Mouse (Mus musculus): ENCODE data around the gene 1500009L16Rik. TPM values are rescaled to one million over a fixed set of nuclear protein-coding genes. Genes with fewer than 3 reads are reported as not detected.
A peak's percentile ranks its signal among the peaks of the same experiment; 100 is the strongest.

1500009L16Rik gene
- total and polyA plus RNA-seq, 2 experiments: not detected

DNA sequence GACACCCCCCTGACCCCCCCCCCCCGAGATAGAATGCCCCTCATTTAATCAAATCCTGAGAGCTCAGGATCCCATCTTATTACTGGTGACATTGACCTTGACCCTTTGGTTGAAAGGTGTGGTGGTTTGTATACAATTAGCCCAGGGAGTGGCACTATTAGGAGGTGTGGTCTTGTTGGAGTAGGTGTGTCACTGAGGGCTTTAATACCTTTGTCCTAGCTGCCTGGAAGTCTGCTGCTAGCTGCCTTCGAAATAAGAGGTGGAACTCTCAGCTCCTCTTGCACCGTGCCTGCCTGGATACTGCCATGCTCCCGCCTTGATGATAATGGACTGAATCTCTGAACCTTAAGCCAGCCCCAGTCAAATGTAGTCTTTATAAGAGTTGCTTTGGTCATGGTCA, 41.2 kb downstream of the 1500009L16Rik start:
- Histone ChIP-seq H3K4me1 (ENCODE audit: control insufficient read depth, insufficient read depth, low read length) (no peaks in the 10 kb centered on the region), H3K4me3 (ENCODE audit: insufficient read depth, low read depth, low read length) (no peak overlapping the region), H3K36me3 (ENCODE audit: control insufficient read depth, insufficient read depth, low read length) (no peaks in the 10 kb centered on the region), H3K9ac (ENCODE audit: low read depth, low read length) (no peak overlapping the region), H3K79me2 (ENCODE audit: control insufficient read depth, insufficient read depth, low read length) (no peaks in the 10 kb centered on the region), H3K27ac (replicated peaks; ENCODE audit: insufficient read depth, low read depth, low read length) (no peak overlapping the region), H3K27me3 (ENCODE audit: control insufficient read depth, insufficient read depth, low read length) (no peaks in the 10 kb centered on the region)
- 79% methylated on average over 4 of the region's 4 CpGs for WGBS
- TF ChIP-seq CTCF (IDR thresholded peaks at IDR 0.05; ENCODE audit: low read depth, low read length) (no peak), POLR2A (IDR thresholded peaks at IDR 0.05; ENCODE audit: extremely low read depth, insufficient read depth, low read length) (no peak)
- no peak for DNase-seq (ENCODE audit: extremely low read depth, low read depth, low spot score)

DNA sequence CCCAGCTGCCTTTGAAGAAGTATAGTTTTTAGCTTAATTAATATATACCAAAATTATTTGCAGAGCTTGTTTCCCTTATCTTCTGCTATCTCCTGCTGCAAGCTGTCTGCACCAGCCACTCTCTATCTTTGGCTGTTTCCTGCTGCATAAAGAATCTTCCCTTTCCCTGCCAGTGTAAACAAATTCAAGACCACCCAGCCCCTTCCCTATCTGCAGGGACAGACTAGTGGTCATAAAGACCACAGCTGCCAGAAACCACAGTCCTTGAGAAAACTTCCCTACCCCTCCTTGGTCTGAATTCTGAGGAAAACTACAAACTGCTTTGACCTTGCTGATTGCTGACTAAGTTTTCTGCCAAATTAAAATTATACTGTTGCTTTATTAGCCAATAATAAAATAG, 44.2 kb downstream of the 1500009L16Rik start:
- no peak overlapping the region for H3K27ac ChIP-seq (replicated peaks; ENCODE audit: insufficient read depth, low read depth, low read length)
- H3K27me3 ChIP-seq (ENCODE audit: control insufficient read depth, insufficient read depth, low read length): no peaks in the 10 kb centered on the region
- no peaks in the 10 kb centered on the region for H3K79me2 ChIP-seq (ENCODE audit: control insufficient read depth, insufficient read depth, low read length)
- no peaks in the 10 kb centered on the region for H3K36me3 ChIP-seq (ENCODE audit: control insufficient read depth, insufficient read depth, low read length)
- H3K4me1 ChIP-seq (ENCODE audit: control insufficient read depth, insufficient read depth, low read length): no peaks in the 10 kb centered on the region
- H3K9ac ChIP-seq (ENCODE audit: low read depth, low read length): no peak overlapping the region
- no peak for TF ChIP-seq POLR2A (IDR thresholded peaks at IDR 0.05; ENCODE audit: extremely low read depth, insufficient read depth, low read length)
- no peak for DNase-seq (ENCODE audit: extremely low read depth, low read depth, low spot score)
- H3K4me3 ChIP-seq (ENCODE audit: insufficient read depth, low read depth, low read length): no peak overlapping the region

DNA sequence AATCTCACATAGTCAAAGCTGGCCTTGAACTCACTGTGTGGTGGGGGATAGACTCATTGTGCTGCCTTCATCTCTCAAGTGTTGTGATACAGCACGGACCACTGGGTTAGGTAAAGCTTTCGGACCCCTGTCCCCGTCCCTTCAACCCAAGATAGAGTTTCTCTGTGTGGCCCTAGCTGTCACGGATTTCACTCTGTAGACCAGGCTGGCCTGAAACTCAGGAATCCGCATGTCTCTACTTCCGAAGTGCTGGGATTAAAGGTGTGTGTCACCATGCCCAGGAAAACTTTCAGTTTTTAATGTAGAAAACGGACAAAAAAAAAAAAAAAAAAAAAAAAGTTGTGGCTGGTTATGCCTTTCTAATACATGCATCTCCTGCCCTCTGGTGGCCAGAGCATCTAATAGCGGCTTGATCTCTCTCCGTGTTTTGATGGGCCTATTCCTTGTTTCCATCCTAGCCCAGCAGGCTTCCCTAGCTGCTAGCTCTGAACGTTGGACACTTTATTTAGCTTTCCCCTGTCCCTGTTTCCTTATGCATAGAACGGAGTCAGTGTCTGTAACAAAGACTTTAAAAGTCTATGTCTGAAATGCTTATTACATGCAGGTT, 53.7 kb downstream of the 1500009L16Rik start:
- H3K36me3 ChIP-seq (ENCODE audit: control insufficient read depth, insufficient read depth, low read length): no peaks in the 10 kb centered on the region
- H3K4me1 ChIP-seq (ENCODE audit: control insufficient read depth, insufficient read depth, low read length): no peaks in the 10 kb centered on the region
- no peaks in the 10 kb centered on the region for H3K27me3 ChIP-seq (ENCODE audit: control insufficient read depth, insufficient read depth, low read length)
- peak; percentile 16 for DNase-seq (ENCODE audit: extremely low read depth, low read depth, low spot score)
- TF ChIP-seq POLR2A (IDR thresholded peaks at IDR 0.05; ENCODE audit: extremely low read depth, insufficient read depth, low read length) (no peak), CTCF (IDR thresholded peaks at IDR 0.05; ENCODE audit: low read depth, low read length) (peak; percentile 50; the same call in 1 of the 2 replicates)
- no peak overlapping the region for H3K27ac ChIP-seq (replicated peaks; ENCODE audit: insufficient read depth, low read depth, low read length)
- WGBS: 43% methylated on average over 11 of the region's 11 CpGs
- no peaks in the 10 kb centered on the region for H3K79me2 ChIP-seq (ENCODE audit: control insufficient read depth, insufficient read depth, low read length)
- no peak overlapping the region for H3K4me3 ChIP-seq (ENCODE audit: insufficient read depth, low read depth, low read length)
- H3K9ac ChIP-seq (ENCODE audit: low read depth, low read length): no peak overlapping the region

DNA sequence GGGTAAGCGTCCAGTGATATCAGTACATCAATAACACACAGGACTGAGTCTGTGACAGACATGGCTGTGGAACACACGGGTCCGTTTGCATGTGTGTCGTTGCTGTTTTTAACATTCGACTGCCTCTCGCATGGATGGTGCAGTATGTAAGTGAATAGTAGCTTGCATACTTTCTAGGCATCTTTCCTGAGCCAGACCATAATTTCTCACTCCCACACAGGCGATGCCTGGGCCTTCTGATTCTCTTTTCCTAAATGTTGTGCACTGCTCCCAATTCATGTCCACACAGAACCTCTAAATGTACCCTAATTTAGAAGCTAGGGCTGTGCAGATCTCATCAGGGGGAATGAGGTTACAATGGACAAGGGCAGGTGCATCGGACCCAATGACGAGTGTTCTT, 54.6 kb downstream of the 1500009L16Rik start:
- TF ChIP-seq POLR2A (IDR thresholded peaks at IDR 0.05; ENCODE audit: extremely low read depth, insufficient read depth, low read length): no peak
- no peak for TF ChIP-seq CTCF (IDR thresholded peaks at IDR 0.05; ENCODE audit: low read depth, low read length)

DNA sequence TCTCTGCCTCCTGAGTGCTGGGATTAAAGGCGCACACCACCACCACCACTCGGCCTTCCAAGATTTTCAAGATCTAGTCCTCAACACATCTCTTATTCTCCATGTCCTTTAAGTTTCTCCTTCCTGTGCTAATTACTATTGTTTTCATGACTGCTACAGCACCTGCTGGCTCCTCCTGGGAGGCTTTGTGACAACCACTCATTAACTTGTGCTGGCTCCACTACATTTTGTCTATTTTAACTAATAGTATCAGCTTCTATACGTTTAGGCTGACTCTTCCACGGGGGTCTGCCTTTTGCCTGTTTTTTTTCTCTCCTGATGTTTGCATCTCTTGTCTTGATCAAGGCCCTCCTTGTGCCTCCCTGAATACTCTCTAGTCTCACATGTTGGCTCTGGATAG, 59.2 kb downstream of the 1500009L16Rik start:
- Histone ChIP-seq H3K27ac (replicated peaks; ENCODE audit: insufficient read depth, low read depth, low read length) (no peak overlapping the region), H3K36me3 (ENCODE audit: control insufficient read depth, insufficient read depth, low read length) (no peaks in the 10 kb centered on the region), H3K4me3 (ENCODE audit: insufficient read depth, low read depth, low read length) (no peak overlapping the region), H3K4me1 (ENCODE audit: control insufficient read depth, insufficient read depth, low read length) (no peaks in the 10 kb centered on the region), H3K79me2 (ENCODE audit: control insufficient read depth, insufficient read depth, low read length) (no peaks in the 10 kb centered on the region), H3K27me3 (ENCODE audit: control insufficient read depth, insufficient read depth, low read length) (no peaks in the 10 kb centered on the region), H3K9ac (ENCODE audit: low read depth, low read length) (no peak overlapping the region)
- 85% methylated on average over 4 of the region's 4 CpGs for WGBS
- no peak for DNase-seq (ENCODE audit: extremely low read depth, low read depth, low spot score)
- TF ChIP-seq POLR2A (IDR thresholded peaks at IDR 0.05; ENCODE audit: extremely low read depth, insufficient read depth, low read length) (no peak), CTCF (IDR thresholded peaks at IDR 0.05; ENCODE audit: low read depth, low read length) (no peak)

More for the DNA sequence above, 54.6 kb downstream of the 1500009L16Rik start:
- no peaks in the 10 kb centered on the region for H3K36me3 ChIP-seq (ENCODE audit: control insufficient read depth, insufficient read depth, low read length)
- H3K79me2 ChIP-seq (ENCODE audit: control insufficient read depth, insufficient read depth, low read length): no peaks in the 10 kb centered on the region
- no peaks in the 10 kb centered on the region for H3K4me1 ChIP-seq (ENCODE audit: control insufficient read depth, insufficient read depth, low read length)
- H3K4me3 ChIP-seq (ENCODE audit: insufficient read depth, low read depth, low read length): no peak overlapping the region
- no peak for DNase-seq (ENCODE audit: extremely low read depth, low read depth, low spot score)
- no peak overlapping the region for H3K9ac ChIP-seq (ENCODE audit: low read depth, low read length)
- no peak overlapping the region for H3K27ac ChIP-seq (replicated peaks; ENCODE audit: insufficient read depth, low read depth, low read length)
- H3K27me3 ChIP-seq (ENCODE audit: control insufficient read depth, insufficient read depth, low read length): no peaks in the 10 kb centered on the region
- 80% methylated on average over 9 of the region's 9 CpGs for WGBS

DNA sequence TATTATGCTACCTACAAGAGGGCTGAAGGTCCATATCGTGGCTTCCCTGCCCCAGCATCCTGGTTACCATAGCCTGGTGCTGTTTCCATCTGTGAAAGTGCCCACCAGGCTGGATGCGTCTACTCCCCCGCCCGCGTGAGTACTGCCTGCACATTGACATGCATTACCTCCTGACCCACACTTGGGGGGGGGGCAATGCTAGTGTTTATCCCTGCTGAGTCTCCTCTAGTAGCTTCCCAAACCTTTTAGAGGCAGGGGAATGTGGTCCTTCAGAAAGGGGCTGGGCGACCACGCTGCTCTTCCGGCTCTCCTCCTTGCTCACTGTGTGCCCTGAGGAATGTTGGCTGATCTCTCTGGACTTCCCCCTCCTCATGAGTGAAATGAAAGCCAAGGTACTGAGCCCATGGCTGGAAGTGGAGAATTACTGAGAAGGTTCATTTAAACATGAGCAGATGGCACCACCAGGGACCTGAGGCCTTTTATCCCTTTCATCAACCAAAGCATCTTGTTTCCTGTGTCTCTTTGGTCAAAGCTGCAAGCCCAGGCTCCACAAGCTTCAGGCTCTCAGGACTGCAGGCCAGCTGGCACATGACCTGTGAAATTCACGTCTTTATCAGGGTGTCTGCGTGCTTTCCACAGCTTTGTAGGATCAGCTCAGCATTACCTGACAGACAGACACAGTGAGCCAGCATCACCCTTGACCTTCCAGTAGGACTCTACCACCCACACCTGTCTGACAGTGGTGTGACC, 59.9 kb downstream of the 1500009L16Rik start:
- Histone ChIP-seq H3K27ac (replicated peaks; ENCODE audit: insufficient read depth, low read depth, low read length) (no peak overlapping the region), H3K9ac (ENCODE audit: low read depth, low read length) (no peak overlapping the region), H3K4me3 (ENCODE audit: insufficient read depth, low read depth, low read length) (no peak overlapping the region), H3K27me3 (ENCODE audit: control insufficient read depth, insufficient read depth, low read length) (no peaks in the 10 kb centered on the region), H3K79me2 (ENCODE audit: control insufficient read depth, insufficient read depth, low read length) (no peaks in the 10 kb centered on the region), H3K4me1 (ENCODE audit: control insufficient read depth, insufficient read depth, low read length) (no peaks in the 10 kb centered on the region), H3K36me3 (ENCODE audit: control insufficient read depth, insufficient read depth, low read length) (no peaks in the 10 kb centered on the region)
- 92% methylated on average over 10 of the region's 10 CpGs for WGBS
- no peak for DNase-seq (ENCODE audit: extremely low read depth, low read depth, low spot score)
- no peak for TF ChIP-seq POLR2A (IDR thresholded peaks at IDR 0.05; ENCODE audit: extremely low read depth, insufficient read depth, low read length)
- no peak for TF ChIP-seq CTCF (IDR thresholded peaks at IDR 0.05; ENCODE audit: low read depth, low read length)
